Mouse (Mus musculus) CH12.LX (cell line): ENCODE results near the gene Mta1. TPM values are rescaled to one million over a fixed set of nuclear protein-coding genes. Genes with fewer than 3 reads are reported as not detected.

Experiments used
- DNase-seq: peaks from one replicate; pipeline ENCODE4 v3.0.0-alpha.2; 2013; ENCODE audit errors: extremely low read depth
- H3K27ac ChIP-seq: 2 replicates; pipeline ENCODE4 v1.5.1; 2012; ENCODE audit warnings: low read depth, mild to moderate bottlenecking, control low read depth, moderate library complexity; ENCODE audit not compliant: insufficient read depth
- H3K27me3 ChIP-seq: replicated peaks from 2 replicates; pipeline ENCODE3; 2012; ENCODE audit warnings: inconsistent platforms
- H3K36me3 ChIP-seq, 2 experiments: replicated peaks in 1 of 2; 2 replicates each; pipeline versions ENCODE3 to v1.6.1; 2012; ENCODE audit warnings: inconsistent platforms in 1 of 2, low read length in 1 of 2, mild to moderate bottlenecking in 1 of 2, mixed read lengths in 1 of 2, moderate library complexity in 1 of 2; ENCODE audit not compliant: control insufficient read depth in 1 of 2, insufficient read depth in 1 of 2
- H3K4me1 ChIP-seq, 2 experiments: 2 replicates each; pipeline ENCODE4 v1.6.1; 2012; ENCODE audit warnings: inconsistent platforms in 1 of 2, moderate library complexity in 1 of 2; ENCODE audit not compliant: insufficient read depth in 2 of 2, control insufficient read depth in 1 of 2
- H3K4me2 ChIP-seq: 2 replicates; pipeline ENCODE4 v1.6.1; 2012; ENCODE audit warnings: low read depth, mild to moderate bottlenecking, control low read depth; ENCODE audit not compliant: poor library complexity, insufficient read depth, severe bottlenecking
- H3K4me3 ChIP-seq, 3 experiments: fragments of 150-350 bp in 1 of 3; sonication (generic) in 1 of 3; replicated peaks in 1 of 3; 2 replicates each; pipeline versions ENCODE3 to v1.5.1; 2011 to 2012; ENCODE audit warnings: low read depth in 2 of 3, low read length in 2 of 3, mild to moderate bottlenecking in 2 of 3, moderate library complexity in 2 of 3, control low read depth in 1 of 3, improper control_type of control experiment in 1 of 3, inconsistent platforms in 1 of 3, mixed read lengths in 1 of 3; ENCODE audit not compliant: poor library complexity in 1 of 3
- H3K79me2 ChIP-seq: replicated peaks from 2 replicates; pipeline ENCODE4 v1.6.1; 2012; ENCODE audit warnings: mild to moderate bottlenecking, moderate library complexity; ENCODE audit not compliant: control insufficient read depth, poor library complexity, insufficient read depth, severe bottlenecking; ENCODE audit errors: extremely low read depth
- H3K9ac ChIP-seq: 2 replicates; pipeline ENCODE4 v1.6.1; 2012; ENCODE audit warnings: low read depth, mild to moderate bottlenecking, control low read depth, moderate library complexity; ENCODE audit not compliant: insufficient read depth
- H3K9me3 ChIP-seq: replicated peaks from 2 replicates; pipeline ENCODE3; 2012; ENCODE audit warnings: low read length, inconsistent platforms, mixed read lengths
- CHD1 ChIP-seq: IDR thresholded peaks from 2 replicates; pipeline ENCODE4 v1.6.1; 2012; ENCODE audit warnings: low read depth, low read length, improper control_type of control experiment, inconsistent platforms
- ELF1 ChIP-seq: IDR thresholded peaks from 2 replicates; pipeline ENCODE4 v1.6.1; 2014; ENCODE audit warnings: low read depth, mild to moderate bottlenecking, inconsistent platforms, low read length, improper control_type of control experiment
- EP300 ChIP-seq: IDR thresholded peaks from 2 replicates; pipeline ENCODE4 v1.6.1; 2011; ENCODE audit warnings: low read length, improper control_type of control experiment
- ETS1 ChIP-seq: conservative IDR thresholded peaks from 2 replicates; pipeline ENCODE4 v1.6.1; 2012; ENCODE audit warnings: low read depth, mild to moderate bottlenecking, inconsistent platforms, low read length, improper control_type of control experiment, moderate library complexity
- HCFC1 ChIP-seq: IDR thresholded peaks from 2 replicates; pipeline ENCODE4 v1.6.1; 2012; ENCODE audit warnings: low read depth, mild to moderate bottlenecking, inconsistent platforms, low read length, improper control_type of control experiment
- IRF4 ChIP-seq: IDR thresholded peaks from 2 replicates; pipeline ENCODE4 v1.6.1; 2014; ENCODE audit warnings: low read depth, mild to moderate bottlenecking, inconsistent platforms, low read length, improper control_type of control experiment
- KAT2A ChIP-seq: IDR thresholded peaks from 2 replicates; pipeline ENCODE4 v1.6.1; 2012; ENCODE audit warnings: low read length, improper control_type of control experiment, inconsistent platforms; ENCODE audit not compliant: insufficient replicate concordance
- MAX ChIP-seq: IDR thresholded peaks from 2 replicates; pipeline ENCODE4 v1.6.1; 2011; ENCODE audit warnings: low read length, improper control_type of control experiment
- MEF2A ChIP-seq: IDR thresholded peaks from 2 replicates; pipeline ENCODE4 v1.6.1; 2014; ENCODE audit warnings: low read depth, mild to moderate bottlenecking, inconsistent platforms, low read length, improper control_type of control experiment, borderline replicate concordance
- MXI1 ChIP-seq: IDR thresholded peaks from 2 replicates; pipeline ENCODE4 v1.6.1; 2011; ENCODE audit warnings: mild to moderate bottlenecking, low read depth, low read length, improper control_type of control experiment
- PAX5 ChIP-seq: IDR thresholded peaks from 2 replicates; pipeline ENCODE4 v1.6.1; 2012; ENCODE audit warnings: low read length, inconsistent platforms, mixed read lengths
- POLR2A ChIP-seq: IDR thresholded peaks from 2 replicates; pipeline ENCODE4 v1.6.1; 2011; ENCODE audit warnings: low read depth, mild to moderate bottlenecking, improper control_type of control experiment, low read length
- POLR2AphosphoS2 ChIP-seq: IDR thresholded peaks from 2 replicates; pipeline ENCODE4 v1.6.1; 2011; ENCODE audit warnings: low read depth, low read length, improper control_type of control experiment
- SIN3A ChIP-seq: IDR thresholded peaks from 2 replicates; pipeline ENCODE4 v1.6.1; 2012; ENCODE audit warnings: low read length, improper control_type of control experiment, inconsistent platforms
- TBP ChIP-seq: conservative IDR thresholded peaks from 2 replicates; pipeline ENCODE4 v1.6.1; 2011; ENCODE audit warnings: low read depth, low read length, improper control_type of control experiment
- TCF12 ChIP-seq: IDR thresholded peaks from 2 replicates; pipeline ENCODE4 v1.6.1; 2014; ENCODE audit warnings: low read depth, mild to moderate bottlenecking, inconsistent platforms, low read length, improper control_type of control experiment
- USF2 ChIP-seq: conservative IDR thresholded peaks from 2 replicates; pipeline ENCODE4 v1.6.1; 2011; ENCODE audit warnings: low read depth, low read length, improper control_type of control experiment
- ZC3H11A ChIP-seq: IDR thresholded peaks from 2 replicates; pipeline ENCODE4 v1.6.1; 2012; ENCODE audit warnings: low read depth, mild to moderate bottlenecking, inconsistent platforms, low read length, improper control_type of control experiment
- dilution Hi-C: fragments of 300-500 bp; cut with MboI; formaldehyde crosslinking; loops from 2 replicates; pipeline ENCODE4 v1.14.3; 2020; ENCODE audit warnings: low sequenced_read_pairs; ENCODE audit not compliant: extremely low pct_unique_long_range_greater_than_20kb, extremely low pct_ligation_motif_present
- in situ Hi-C: fragments of 300-500 bp; cut with MboI; formaldehyde crosslinking; loops from 3 replicates; pipeline ENCODE4 v1.14.3; 2019; ENCODE audit warnings: low sequenced_read_pairs, low pct_ligation_motif_present, low pct_unique_long_range_greater_than_20kb, mixed read lengths
- polyA plus RNA-seq: library from polyadenylated mRNA; unstranded; fragments of >175 nt; gene quantifications from 2 replicates; pipeline ENCODE4 v1.2.1, GENCODE M21; 2012; ENCODE audit warnings: low read depth; ENCODE audit not compliant: insufficient read length
- total RNA-seq, 2 experiments: library from RNA; depleted of rRNA; stranded (reverse); fragments of 300-350 nt in 1 of 2; fragments of >200 nt in 1 of 2; gene quantifications; 2 replicates each; pipeline ENCODE4 v1.2.3; 2012 to 2014

The Mta1 gene
- total and polyA plus RNA-seq, 3 experiments = 11.5 to 76.7 (median 39.4) TPM

- Histone ChIP-seq H3K36me3 (peaks cover 7 to 84% of the 10 kb centered on the region in 2 experiments), H3K27me3 (no peaks in the 10 kb centered on the region), H3K27ac (no peak overlapping the region), H3K79me2 (peaks cover 60% of the 10 kb centered on the region), H3K9me3 (no peaks in the 10 kb centered on the region), H3K9ac (no peak overlapping the region), H3K4me2 (no peak overlapping the region), H3K4me1 (peaks cover 4 to 27% of the 10 kb centered on the region in 2 experiments; a peak in 1 of 4 replicates), H3K4me3 (no peak overlapping the region)
- in situ Hi-C loops (loop anchor here (5.0 kb wide), 1 partner anchor 35 kb away; the partner anchor contains the start of gene Tex22), dilution Hi-C loops (no loop called here)
- DNase-seq = no peak
- no peak for TF ChIP-seq TCF12
- no peak for TF ChIP-seq EP300
- no peak for TF ChIP-seq MAX
- TF ChIP-seq IRF4 = no peak
Observed at GRCm38 (mm10) chr12:113107431-113108124, 9.5 kb downstream of the Mta1 start.

GRCm38 (mm10) chr12:113108528-113109283 lies 10.6 kb downstream of the Mta1 start:
- dilution Hi-C loops = no loop called here
- no peak for DNase-seq
- Histone ChIP-seq H3K27ac (no peak overlapping the region), H3K79me2 (peaks cover 53% of the 10 kb centered on the region)
- TF ChIP-seq KAT2A = no peak
- TF ChIP-seq TBP = no peak
- TF ChIP-seq SIN3A = no peak
- TF ChIP-seq ETS1 = no peak
- no peak for TF ChIP-seq POLR2A
- no peak for TF ChIP-seq ELF1
- no peak for TF ChIP-seq TCF12
- no peak for TF ChIP-seq MEF2A
- TF ChIP-seq USF2 = no peak
- no peak for TF ChIP-seq HCFC1
- no peak for TF ChIP-seq ZC3H11A
- no peak for TF ChIP-seq PAX5
- no peak; the same call in 1 of the 2 replicates for TF ChIP-seq POLR2AphosphoS2
- no peak for TF ChIP-seq MXI1
- TF ChIP-seq CHD1 = no peak
- TF ChIP-seq, all 38 proteins: peak for 0
- no peak overlapping the region for H3K4me2 ChIP-seq
- peaks cover 15 to 85% of the 10 kb centered on the region in 2 experiments for H3K36me3 ChIP-seq
- H3K9me3 ChIP-seq = no peaks in the 10 kb centered on the region
- peaks cover 4 to 23% of the 10 kb centered on the region in 2 experiments; a peak in 1 of 4 replicates for H3K4me1 ChIP-seq
- in situ Hi-C loops = loop anchor here (5.0 kb wide), 1 partner anchor 36 kb away; the partner anchor contains the start of gene Tex22
- no peak overlapping the region for H3K4me3 ChIP-seq
- H3K9ac ChIP-seq = no peak overlapping the region
- H3K27me3 ChIP-seq = no peaks in the 10 kb centered on the region
